Mouse (Mus musculus): Measurements from ENCODE around the gene Cbln4.

The Cbln4 gene

DNA sequence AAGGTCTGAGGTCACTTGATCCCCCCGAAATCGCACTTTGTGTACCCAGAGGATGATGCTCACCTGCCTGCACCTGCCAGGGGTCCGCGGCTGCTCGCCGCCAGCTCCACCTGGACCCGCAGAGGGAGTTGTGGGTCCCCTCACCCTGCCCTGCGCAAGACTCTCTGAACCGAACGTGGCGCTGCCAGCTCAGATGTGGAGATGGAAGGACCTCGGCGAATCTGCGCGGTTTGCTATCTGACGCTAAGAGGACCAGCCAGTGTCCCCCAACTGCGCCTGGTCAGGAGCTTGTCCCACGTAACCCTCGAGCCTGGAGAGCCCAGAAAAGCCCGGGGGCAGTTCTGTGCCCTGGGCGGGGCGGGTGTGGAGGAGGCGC lies at the start of gene Cbln4:
Cbln4 (minus strand) TSS at position 232 of the 376 bp plus-strand sequence.
- in situ Hi-C loops (cut with MboI; ENCODE audit: low pct_unique_long_range_greater_than_20kb in 1 of 2, low sequenced_read_pairs in 2 of 2, unreplicated experiment in 1 of 2), result no loop called here

GRCm38 (mm10) chr2:172078596-172078995 lies 35.3 kb upstream of the Cbln4 start:
- in situ Hi-C loops (cut with MboI; ENCODE audit: low pct_unique_long_range_greater_than_20kb in 1 of 2, low sequenced_read_pairs in 2 of 2, unreplicated experiment in 1 of 2), result no loop called here

DNA sequence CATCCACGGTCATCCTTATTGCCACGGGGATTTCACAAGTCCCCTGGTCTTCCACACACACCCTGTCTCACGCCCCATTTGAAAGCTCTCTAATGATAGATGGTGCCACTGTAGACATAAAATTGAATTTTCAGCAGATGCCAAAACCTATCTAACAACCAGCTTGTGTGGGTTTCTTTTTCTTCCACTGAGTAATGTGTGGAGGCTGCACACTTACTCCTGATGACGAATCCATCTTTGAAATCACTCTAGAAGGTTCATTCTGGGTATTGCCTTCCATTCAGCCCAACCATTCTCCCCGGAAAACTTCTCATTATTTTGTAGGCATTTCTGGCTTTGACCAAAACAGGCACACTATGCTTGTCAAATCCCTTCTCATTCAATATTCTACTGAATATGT lies 33.0 kb upstream of the Cbln4 start:
- in situ Hi-C loops (cut with MboI; ENCODE audit: low pct_unique_long_range_greater_than_20kb in 1 of 2, low sequenced_read_pairs in 2 of 2, unreplicated experiment in 1 of 2), result no loop called here

- in situ Hi-C loops (cut with MboI; ENCODE audit: low pct_unique_long_range_greater_than_20kb in 1 of 2, low sequenced_read_pairs in 2 of 2, unreplicated experiment in 1 of 2), result loop anchor here in 1 of 2 experiments (25.0 kb wide), 1 partner anchor 551 kb away; no protein-coding TSS in a partner anchor
Observed at GRCm38 (mm10) chr2:172062876-172063275, 19.6 kb upstream of the Cbln4 start.

DNA sequence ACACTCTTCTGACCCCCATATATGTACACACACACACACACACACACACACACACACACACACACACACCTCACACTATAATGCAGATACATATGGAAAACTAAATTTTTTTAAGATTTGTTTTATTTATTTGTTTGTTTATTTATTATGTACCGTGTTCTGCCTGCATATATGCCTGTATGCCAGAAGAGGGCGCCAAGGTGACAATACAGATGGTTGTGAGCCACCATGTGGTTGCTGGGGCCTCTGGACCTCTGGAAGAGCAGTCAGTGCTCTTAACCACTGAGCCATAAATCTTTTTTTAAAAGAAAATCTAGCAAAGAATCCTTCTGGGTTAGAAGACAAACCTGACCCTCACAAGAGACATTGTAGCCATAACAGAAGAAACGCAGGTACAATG lies 16.5 kb upstream of the Cbln4 start:
- in situ Hi-C loops (cut with MboI; ENCODE audit: low pct_unique_long_range_greater_than_20kb in 1 of 2, low sequenced_read_pairs in 2 of 2, unreplicated experiment in 1 of 2), result loop anchor here in 1 of 2 experiments (25.0 kb wide), 1 partner anchor 547 kb away; no protein-coding TSS in a partner anchor

- in situ Hi-C loops (cut with MboI; ENCODE audit: low pct_unique_long_range_greater_than_20kb in 1 of 2, low sequenced_read_pairs in 2 of 2, unreplicated experiment in 1 of 2), result loop anchor here in 1 of 2 experiments (25.0 kb wide), 1 partner anchor 547 kb away; no protein-coding TSS in a partner anchor
Observed at GRCm38 (mm10) chr2:172058936-172059665, 15.8 kb upstream of the Cbln4 start.

GRCm38 (mm10) chr2:172046002-172046401 lies 2.7 kb upstream of the Cbln4 start:
- in situ Hi-C loops (cut with MboI; ENCODE audit: low pct_unique_long_range_greater_than_20kb in 1 of 2, low sequenced_read_pairs in 2 of 2, unreplicated experiment in 1 of 2), result no loop called here

- in situ Hi-C loops (cut with MboI; ENCODE audit: low pct_unique_long_range_greater_than_20kb in 1 of 2, low sequenced_read_pairs in 2 of 2, unreplicated experiment in 1 of 2), result no loop called here
Observed at GRCm38 (mm10) chr2:172042607-172043234, 545 bp downstream of the Cbln4 start.

GRCm38 (mm10) chr2:172042125-172042524 lies 1.1 kb downstream of the Cbln4 start:
- in situ Hi-C loops (cut with MboI; ENCODE audit: low pct_unique_long_range_greater_than_20kb in 1 of 2, low sequenced_read_pairs in 2 of 2, unreplicated experiment in 1 of 2), result no loop called here

DNA sequence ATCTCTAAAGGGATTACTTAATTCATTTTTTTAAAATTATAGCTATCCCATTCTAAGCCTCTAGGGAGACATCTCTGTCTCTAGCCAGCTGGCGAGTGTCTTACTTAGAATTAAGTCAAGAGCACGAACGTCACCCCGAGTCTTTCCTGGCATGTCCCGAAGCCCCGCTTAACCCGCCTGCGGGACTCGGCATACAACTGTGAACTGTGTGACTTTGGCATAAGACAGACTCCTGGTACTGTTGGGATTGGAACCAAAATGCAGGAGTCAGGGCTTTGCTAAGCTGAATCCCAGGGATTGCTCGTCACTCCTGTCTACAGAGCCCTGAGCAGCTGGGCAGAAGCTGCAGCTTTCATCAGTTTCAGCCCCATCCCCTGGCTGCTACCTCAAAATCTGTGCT lies 2.4 kb downstream of the Cbln4 start:
- in situ Hi-C loops (cut with MboI; ENCODE audit: low pct_unique_long_range_greater_than_20kb in 1 of 2, low sequenced_read_pairs in 2 of 2, unreplicated experiment in 1 of 2), result no loop called here

GRCm38 (mm10) chr2:172039601-172040000 lies 3.7 kb downstream of the Cbln4 start:
- in situ Hi-C loops (cut with MboI; ENCODE audit: low pct_unique_long_range_greater_than_20kb in 1 of 2, low sequenced_read_pairs in 2 of 2, unreplicated experiment in 1 of 2), result loop anchor here in 1 of 2 experiments (5.0 kb wide), 1 partner anchor 52 kb away; no protein-coding TSS in a partner anchor

GRCm38 (mm10) chr2:172034281-172034680 lies 9.0 kb downstream of the Cbln4 start:
- in situ Hi-C loops (cut with MboI; ENCODE audit: low pct_unique_long_range_greater_than_20kb in 1 of 2, low sequenced_read_pairs in 2 of 2, unreplicated experiment in 1 of 2), result no loop called here

DNA sequence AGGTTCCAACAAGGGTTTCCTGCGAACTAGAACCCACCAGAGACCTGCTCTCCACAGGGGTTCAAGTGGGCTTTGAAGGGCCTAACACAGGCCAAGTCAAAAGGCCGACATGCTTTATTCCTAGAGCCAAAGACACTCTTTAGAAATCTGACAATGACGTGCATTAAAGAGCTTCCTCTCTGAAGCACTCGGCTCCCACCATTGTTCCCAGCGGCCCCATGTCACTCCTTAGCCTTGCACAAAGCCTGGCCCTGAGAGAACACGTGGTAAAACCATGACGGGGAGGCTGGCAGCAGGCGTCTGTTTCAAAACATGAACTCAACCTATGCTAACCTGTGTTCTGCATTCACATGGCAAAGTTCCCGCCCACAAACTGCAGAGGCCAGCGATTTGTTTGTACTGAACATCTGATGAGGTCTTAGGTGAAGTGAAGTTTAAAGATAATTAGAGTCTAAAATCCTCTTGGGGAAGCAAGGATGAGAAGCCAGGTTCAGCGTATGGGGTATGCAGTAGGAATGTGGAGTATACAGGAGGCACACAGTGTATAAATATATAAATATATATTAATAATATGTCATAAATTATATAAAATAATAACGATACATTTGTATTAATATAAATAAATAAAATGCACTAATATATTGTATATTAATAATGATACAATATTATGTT lies 17.7 kb downstream of the Cbln4 start:
- in situ Hi-C loops (cut with MboI; ENCODE audit: low pct_unique_long_range_greater_than_20kb in 1 of 2, low sequenced_read_pairs in 2 of 2, unreplicated experiment in 1 of 2), result no loop called here

GRCm38 (mm10) chr2:172006726-172007125 lies 36.5 kb downstream of the Cbln4 start:
- in situ Hi-C loops (cut with MboI; ENCODE audit: low pct_unique_long_range_greater_than_20kb in 1 of 2, low sequenced_read_pairs in 2 of 2, unreplicated experiment in 1 of 2), result no loop called here

DNA sequence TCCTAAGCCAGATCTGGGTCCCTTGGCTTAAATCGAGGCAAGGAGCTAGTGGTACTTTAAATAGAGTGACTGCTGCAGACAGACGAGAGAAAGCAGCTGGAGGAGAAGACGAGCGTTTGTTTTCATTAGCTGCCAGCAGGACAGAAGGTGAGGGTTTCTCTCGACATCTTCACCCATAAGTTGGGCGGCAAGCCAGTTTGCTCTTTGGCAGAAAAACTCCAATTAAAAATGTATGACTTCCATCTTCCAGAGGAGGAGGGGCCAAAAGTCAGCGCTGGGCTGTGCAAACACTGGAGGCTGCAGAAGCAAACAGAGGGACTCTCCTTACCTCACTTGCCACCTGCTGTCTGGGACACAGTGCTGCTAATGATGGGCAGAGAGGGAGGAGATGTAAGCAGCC lies 37.3 kb downstream of the Cbln4 start:
- in situ Hi-C loops (cut with MboI; ENCODE audit: low pct_unique_long_range_greater_than_20kb in 1 of 2, low sequenced_read_pairs in 2 of 2, unreplicated experiment in 1 of 2), result no loop called here

DNA sequence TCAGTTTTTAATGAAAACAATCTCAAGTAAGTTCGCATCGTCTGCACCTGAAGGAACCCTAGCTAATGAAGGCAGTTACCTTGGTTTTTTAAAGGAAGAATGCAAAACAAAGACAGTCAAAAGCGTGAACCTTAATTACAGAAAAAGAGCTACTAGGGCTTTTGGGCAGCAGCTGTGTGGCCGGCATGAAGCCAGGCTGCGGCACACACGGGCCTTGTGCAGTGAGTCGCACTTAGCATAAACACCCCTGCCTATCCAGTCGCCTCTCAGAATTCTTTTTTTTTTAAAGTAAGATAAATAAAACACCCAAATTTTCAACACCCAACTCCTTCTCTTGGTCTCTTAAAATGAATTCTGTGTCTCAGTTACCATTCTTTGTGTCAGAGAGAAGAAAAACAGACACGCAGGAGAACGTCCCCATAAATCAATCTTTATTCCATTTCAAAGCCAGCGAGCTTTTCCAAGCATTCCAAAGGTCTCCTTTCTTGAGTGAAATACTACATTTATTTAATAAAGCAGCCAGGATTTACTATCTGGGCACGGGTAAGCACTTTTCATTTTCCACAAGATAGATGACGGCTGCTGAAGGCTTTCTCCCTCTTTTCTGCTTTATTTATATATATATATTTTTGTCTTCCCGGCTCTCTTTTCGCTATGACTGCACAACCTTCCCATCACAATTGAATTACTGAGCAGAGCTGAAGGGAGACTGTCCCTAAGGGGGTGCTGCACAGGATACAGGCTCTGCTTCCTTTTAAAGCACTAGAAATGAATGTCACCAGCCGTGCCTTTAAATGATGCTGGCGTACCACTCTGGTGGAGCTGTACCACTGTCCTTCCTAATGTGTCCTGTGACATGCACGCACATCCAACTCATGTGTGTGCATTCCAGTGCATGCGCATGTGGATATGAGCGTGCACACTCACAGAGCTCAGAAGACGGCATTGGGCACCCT lies 39.0 kb downstream of the Cbln4 start:
- in situ Hi-C loops (cut with MboI; ENCODE audit: low pct_unique_long_range_greater_than_20kb in 1 of 2, low sequenced_read_pairs in 2 of 2, unreplicated experiment in 1 of 2), result no loop called here

GRCm38 (mm10) chr2:171996979-171997686 lies 46.1 kb downstream of the Cbln4 start:
- in situ Hi-C loops (cut with MboI; ENCODE audit: low pct_unique_long_range_greater_than_20kb in 1 of 2, low sequenced_read_pairs in 2 of 2, unreplicated experiment in 1 of 2), result no loop called here

DNA sequence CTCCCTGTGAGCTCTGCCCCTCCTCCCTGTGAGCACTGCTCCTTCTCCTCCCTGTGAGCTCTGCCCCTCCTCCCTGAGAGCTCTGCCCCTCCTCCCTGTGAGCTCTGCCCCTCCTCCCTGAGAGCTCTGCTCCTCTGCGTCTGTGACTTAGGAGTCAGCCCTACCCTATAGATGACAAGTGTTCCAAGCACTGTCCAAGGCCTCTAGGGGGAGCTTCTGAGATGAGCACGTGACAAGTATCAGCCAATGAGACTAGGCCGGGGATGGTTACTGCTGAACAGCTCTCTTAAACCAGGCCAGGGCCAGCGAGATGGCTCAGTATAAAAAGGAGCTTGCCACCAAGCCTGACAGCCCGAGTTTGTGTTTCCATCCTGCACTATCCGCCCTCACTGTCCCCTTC lies 48.4 kb downstream of the Cbln4 start:
- in situ Hi-C loops (cut with MboI; ENCODE audit: low pct_unique_long_range_greater_than_20kb in 1 of 2, low sequenced_read_pairs in 2 of 2, unreplicated experiment in 1 of 2), result no loop called here
